Mouse (Mus musculus) spleen, postnatal 36 days (tissue): ENCODE results near the gene Dvl1.

Experiments used
- DNase-seq, 2 experiments: peaks; one replicate each; pipeline ENCODE4 v3.0.0; 2022; ENCODE audit warnings: low spot score in 2 of 2, mixed read lengths in 1 of 2

Gene Dvl1

GRCm38 (mm10) chr4:155840076-155841002 is 6.9 kb upstream of the Dvl1 start:
- no peak for DNase-seq

GRCm38 (mm10) chr4:155841003-155841454 is 6.2 kb upstream of the Dvl1 start:
- peak; percentile 78 to 80 for DNase-seq

GRCm38 (mm10) chr4:155841651-155842270 is 5.4 kb upstream of the Dvl1 start:
- no peak for DNase-seq

GRCm38 (mm10) chr4:155843231-155843630 is 4.0 kb upstream of the Dvl1 start:
- DNase-seq, result no peak

GRCm38 (mm10) chr4:155847591-155848352 is 570 bp downstream of the Dvl1 start:
- DNase-seq, result peak; percentile 24 to 38

- DNase-seq, result no peak
Observed at GRCm38 (mm10) chr4:155848434-155849095, 1.4 kb downstream of the Dvl1 start.

- DNase-seq, result no peak
Observed at GRCm38 (mm10) chr4:155849391-155849790, 2.2 kb downstream of the Dvl1 start.

- DNase-seq, result no peak
Observed at GRCm38 (mm10) chr4:155849792-155850451, 2.7 kb downstream of the Dvl1 start.

- no peak for DNase-seq
Observed at GRCm38 (mm10) chr4:155851368-155851767, 4.2 kb downstream of the Dvl1 start.

- no peak for DNase-seq
Observed at GRCm38 (mm10) chr4:155851951-155852411, 4.8 kb downstream of the Dvl1 start.

GRCm38 (mm10) chr4:155853421-155853820 is 6.2 kb downstream of the Dvl1 start:
- no peak for DNase-seq

GRCm38 (mm10) chr4:155854991-155855390 is 7.8 kb downstream of the Dvl1 start:
- DNase-seq, result no peak

GRCm38 (mm10) chr4:155856071-155856470 is 8.9 kb downstream of the Dvl1 start:
- no peak for DNase-seq

- DNase-seq, result no peak
Observed at GRCm38 (mm10) chr4:155856881-155857280, 9.7 kb downstream of the Dvl1 start.

GRCm38 (mm10) chr4:155859318-155859717 is 12.1 kb downstream of the Dvl1 start:
- no peak for DNase-seq

GRCm38 (mm10) chr4:155861787-155862186 is 14.6 kb downstream of the Dvl1 start:
- no peak for DNase-seq

- DNase-seq, result no peak
Observed at GRCm38 (mm10) chr4:155863001-155863400, 15.8 kb downstream of the Dvl1 start, which contains the start of gene Tas1r3. TSS of gene Tas1r3 (minus strand) at chr4:155863362.

- peak in 1 of 2 experiments; percentile 14 for DNase-seq
Observed at GRCm38 (mm10) chr4:155868614-155869298, 21.6 kb downstream of the Dvl1 start.

- peak; percentile 96 to 97 for DNase-seq
Observed at GRCm38 (mm10) chr4:155869317-155870033, 22.3 kb downstream of the Dvl1 start, which contains the start of the genes Cptp and Ints11. TSS of gene Cptp (minus strand) at chr4:155869440. TSS of gene Ints11 (plus strand) at chr4:155869546.
